Mouse (Mus musculus) hindbrain, embryonic 13.5 days (tissue): ENCODE measurements at regions not wholly inside any gene's neighbourhood (a gene's known extent, or its start where the extent isn't known, plus 50 kb on each side); places are given as distances from the start of the nearest gene placed in this dataset.

Experiments used
- ATAC-seq: fragments of 200-750 bp; cut with Nextera tagmentation; 2 replicates; pipeline ENCODE4 v1.8.0; 2017; ENCODE audit warnings: moderate TSS enrichment; ENCODE audit not compliant: low FRiP score
- H3K27ac ChIP-seq: fragments of 300-500 bp; sonication (generic); 2 replicates; pipeline ENCODE4 v1.5.1; 2015; ENCODE audit warnings: inconsistent platforms, mild to moderate bottlenecking, moderate library complexity
- H3K27me3 ChIP-seq: fragments of 300-500 bp; sonication (generic); 2 replicates; pipeline ENCODE4 v1.6.1; 2015; ENCODE audit warnings: mild to moderate bottlenecking, inconsistent platforms
- H3K36me3 ChIP-seq: fragments of 300-500 bp; sonication (generic); 2 replicates; pipeline ENCODE4 v1.6.1; 2015; ENCODE audit warnings: mild to moderate bottlenecking, inconsistent platforms
- H3K4me1 ChIP-seq: fragments of 300-500 bp; sonication (generic); replicated peaks from 2 replicates; pipeline ENCODE4 v1.6.1; 2015; ENCODE audit warnings: inconsistent platforms
- H3K4me2 ChIP-seq: fragments of 300-500 bp; sonication (generic); 2 replicates; pipeline ENCODE4 v1.6.1; 2015; ENCODE audit warnings: inconsistent platforms, mild to moderate bottlenecking, moderate library complexity
- H3K4me3 ChIP-seq: fragments of 300-500 bp; sonication (generic); 2 replicates; pipeline ENCODE4 v1.5.1; 2015; ENCODE audit warnings: mild to moderate bottlenecking, inconsistent platforms
- H3K9ac ChIP-seq: fragments of 300-500 bp; sonication (generic); 2 replicates; pipeline ENCODE4 v1.6.1; 2015; ENCODE audit warnings: mild to moderate bottlenecking, inconsistent platforms
- H3K9me3 ChIP-seq: fragments of 300-500 bp; sonication (generic); 2 replicates; pipeline ENCODE4 v1.6.1; 2016; ENCODE audit warnings: inconsistent platforms
- WGBS: fragments of 180-500 bp; shearing (Covaris S2); methylation state at CpG from one replicate; pipeline ENCODE4 v1.1.7; 2015; 5-methylcytosine and 5-hydroxymethylcytosine counted together

DNA sequence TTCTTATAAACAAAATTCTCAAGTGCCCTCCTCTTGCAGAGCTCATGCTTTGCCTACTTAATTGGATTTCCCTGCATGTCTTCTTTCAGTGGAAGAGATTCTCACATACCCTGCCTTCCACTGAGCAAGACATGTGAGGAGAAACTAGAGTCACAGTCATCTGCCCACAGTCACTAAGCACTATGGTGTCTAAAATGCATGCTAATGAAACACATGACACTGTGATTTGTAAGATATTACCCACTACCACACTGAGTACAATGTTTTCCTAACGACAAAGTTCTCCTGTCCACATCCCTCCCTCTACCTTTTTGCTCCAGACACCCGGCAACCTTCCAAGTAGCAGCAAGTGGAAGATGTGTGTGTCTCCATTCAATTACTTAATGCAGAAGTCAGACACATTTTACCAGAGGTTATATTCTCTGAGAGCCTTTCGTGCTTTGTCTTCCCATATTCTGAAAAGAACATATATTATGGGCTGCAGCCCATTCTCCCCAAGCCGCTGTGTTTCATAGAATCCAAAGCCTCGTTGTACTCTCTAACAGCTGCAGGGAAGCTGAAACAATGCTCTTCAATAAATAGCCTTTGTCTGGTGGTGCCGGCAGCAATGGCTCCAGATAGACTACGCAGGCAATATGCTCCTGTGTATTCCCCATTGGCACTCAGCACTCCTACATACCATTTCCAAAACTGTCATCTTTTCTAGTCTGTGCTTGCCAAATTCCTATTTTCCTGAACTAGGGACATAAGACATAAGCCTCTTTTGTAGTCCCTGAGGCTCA lies 670.7 kb downstream of the Poteg start:
- H3K9me3 ChIP-seq: no peaks in the 10 kb centered on the region
- no peak overlapping the region for H3K4me2 ChIP-seq
- peaks cover 8% of the 10 kb centered on the region; the same call in 1 of the 2 replicates for H3K4me1 ChIP-seq
- ATAC-seq: peak; percentile 65; the same call in 1 of the 2 replicates
- no peaks in the 10 kb centered on the region for H3K36me3 ChIP-seq
- H3K27ac ChIP-seq: peak overlapping the region; percentile 40
- no peak overlapping the region for H3K4me3 ChIP-seq
- H3K27me3 ChIP-seq: no peaks in the 10 kb centered on the region
- 35% methylated on average over 7 of the region's 7 CpGs for WGBS
- H3K9ac ChIP-seq: no peak overlapping the region

DNA sequence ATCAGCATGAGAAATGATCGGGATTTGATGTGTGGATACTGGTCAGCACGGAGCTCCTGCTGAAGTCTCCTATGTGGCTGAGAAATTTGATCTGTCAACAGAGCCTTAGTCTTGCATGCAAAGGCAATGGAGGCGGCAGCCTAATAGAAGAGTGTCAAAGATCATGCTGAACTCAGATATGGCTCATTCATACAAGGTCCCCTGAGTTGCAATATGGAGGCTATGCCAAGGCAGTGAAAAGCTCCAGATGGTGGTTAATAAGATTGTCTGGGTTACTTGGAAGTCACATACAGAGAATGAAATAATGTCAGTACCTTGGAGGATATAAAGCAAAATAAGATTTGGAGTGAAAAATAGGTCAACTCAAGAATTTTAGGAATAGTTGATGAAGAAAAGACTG lies 677.6 kb downstream of the Poteg start:
- no peaks in the 10 kb centered on the region for H3K9me3 ChIP-seq
- 75% methylated on average over 3 of the region's 3 CpGs for WGBS
- H3K4me2 ChIP-seq: no peak overlapping the region
- no peak overlapping the region for H3K27ac ChIP-seq
- no peaks in the 10 kb centered on the region for H3K27me3 ChIP-seq
- H3K4me3 ChIP-seq: no peak overlapping the region
- H3K4me1 ChIP-seq: no peaks in the 10 kb centered on the region
- ATAC-seq: no peak
- H3K9ac ChIP-seq: no peak overlapping the region
- no peaks in the 10 kb centered on the region for H3K36me3 ChIP-seq

GRCm38 (mm10) chr8:28141916-28142315 lies 694.4 kb downstream of the Poteg start:
- Histone ChIP-seq H3K9me3 (no peaks in the 10 kb centered on the region), H3K36me3 (no peaks in the 10 kb centered on the region), H3K9ac (no peak overlapping the region), H3K4me3 (no peak overlapping the region), H3K27ac (no peak overlapping the region), H3K4me2 (no peak overlapping the region), H3K27me3 (no peaks in the 10 kb centered on the region), H3K4me1 (no peaks in the 10 kb centered on the region)
- WGBS: 23% methylated on average over 3 of the region's 3 CpGs
- no peak for ATAC-seq

- 78% methylated on average over 14 of the region's 14 CpGs for WGBS
- Histone ChIP-seq H3K36me3 (no peaks in the 10 kb centered on the region), H3K27ac (0 out of 2 replicates have a peak overlapping the region, but pooled peaks have one; percentile 8), H3K4me1 (no peaks in the 10 kb centered on the region), H3K9me3 (no peaks in the 10 kb centered on the region), H3K27me3 (no peaks in the 10 kb centered on the region), H3K4me2 (no peak overlapping the region), H3K4me3 (no peak overlapping the region), H3K9ac (no peak overlapping the region)
- peak; percentile 85 for ATAC-seq
These were observed 701.4 kb downstream of the Poteg start for GRCm38 (mm10) chr8:28148599-28149452.

- Histone ChIP-seq H3K36me3 (no peaks in the 10 kb centered on the region), H3K9ac (no peak overlapping the region), H3K4me1 (no peaks in the 10 kb centered on the region), H3K9me3 (no peaks in the 10 kb centered on the region), H3K27ac (no peak overlapping the region), H3K27me3 (no peaks in the 10 kb centered on the region), H3K4me3 (no peak overlapping the region), H3K4me2 (no peak overlapping the region)
- no peak for ATAC-seq
- 95% methylated on average over 3 of the region's 3 CpGs for WGBS
These were observed 701.9 kb downstream of the Poteg start for GRCm38 (mm10) chr8:28149453-28149767.

- ATAC-seq: no peak
- Histone ChIP-seq H3K4me3 (no peak overlapping the region), H3K9ac (no peak overlapping the region), H3K4me2 (no peak overlapping the region), H3K4me1 (no peaks in the 10 kb centered on the region), H3K9me3 (no peaks in the 10 kb centered on the region), H3K27ac (no peak overlapping the region), H3K36me3 (no peaks in the 10 kb centered on the region), H3K27me3 (no peaks in the 10 kb centered on the region)
- WGBS: 89% methylated on average over 4 of the region's 4 CpGs
These were observed 713.2 kb downstream of the Poteg start for GRCm38 (mm10) chr8:28160651-28161050.

- no peaks in the 10 kb centered on the region for H3K36me3 ChIP-seq
- no peak overlapping the region for H3K4me2 ChIP-seq
- H3K4me1 ChIP-seq: no peaks in the 10 kb centered on the region
- H3K4me3 ChIP-seq: no peak overlapping the region
- no peak for ATAC-seq
- no peak overlapping the region for H3K27ac ChIP-seq
- H3K9ac ChIP-seq: no peak overlapping the region
- WGBS: 64% methylated on average over 1 of the region's 1 CpGs
- no peaks in the 10 kb centered on the region for H3K27me3 ChIP-seq
- no peaks in the 10 kb centered on the region for H3K9me3 ChIP-seq
These were observed 720.6 kb downstream of the Poteg start for GRCm38 (mm10) chr8:28168036-28168435.

- WGBS: 35% methylated on average over 4 of the region's 4 CpGs
- no peaks in the 10 kb centered on the region for H3K27me3 ChIP-seq
- H3K9ac ChIP-seq: no peak overlapping the region
- no peaks in the 10 kb centered on the region for H3K36me3 ChIP-seq
- no peak for ATAC-seq
- no peaks in the 10 kb centered on the region for H3K9me3 ChIP-seq
- H3K4me3 ChIP-seq: no peak overlapping the region
- H3K27ac ChIP-seq: no peak overlapping the region
- no peaks in the 10 kb centered on the region for H3K4me1 ChIP-seq
- H3K4me2 ChIP-seq: no peak overlapping the region
These were observed 724.0 kb downstream of the Poteg start for GRCm38 (mm10) chr8:28171456-28171855.

DNA sequence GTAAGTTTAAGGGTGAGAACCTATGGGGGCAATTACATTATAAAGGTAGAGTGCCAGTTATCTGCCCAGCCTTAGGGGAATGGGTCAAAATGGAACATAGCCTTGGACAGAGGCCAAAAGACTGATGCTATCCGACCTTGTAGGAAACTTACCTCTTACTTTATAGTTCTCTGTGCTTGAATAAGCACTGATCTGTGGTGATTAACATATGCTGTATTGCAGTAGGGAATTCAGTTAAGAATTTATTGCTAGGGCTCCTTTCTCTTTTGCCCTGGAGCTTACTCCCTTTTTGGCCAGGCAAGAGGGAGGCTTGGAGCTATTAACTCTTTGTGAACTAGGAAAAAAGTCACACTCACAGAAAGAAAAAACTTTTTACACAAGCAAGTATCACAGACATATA lies 748.5 kb downstream of the Poteg start:
- H3K9me3 ChIP-seq: no peaks in the 10 kb centered on the region
- no peak overlapping the region for H3K27ac ChIP-seq
- H3K9ac ChIP-seq: no peak overlapping the region
- no peaks in the 10 kb centered on the region for H3K36me3 ChIP-seq
- H3K4me3 ChIP-seq: no peak overlapping the region
- H3K4me1 ChIP-seq: no peaks in the 10 kb centered on the region
- no peaks in the 10 kb centered on the region for H3K27me3 ChIP-seq
- 57% methylated on average over 1 of the region's 1 CpGs for WGBS
- ATAC-seq: no peak
- H3K4me2 ChIP-seq: no peak overlapping the region

DNA sequence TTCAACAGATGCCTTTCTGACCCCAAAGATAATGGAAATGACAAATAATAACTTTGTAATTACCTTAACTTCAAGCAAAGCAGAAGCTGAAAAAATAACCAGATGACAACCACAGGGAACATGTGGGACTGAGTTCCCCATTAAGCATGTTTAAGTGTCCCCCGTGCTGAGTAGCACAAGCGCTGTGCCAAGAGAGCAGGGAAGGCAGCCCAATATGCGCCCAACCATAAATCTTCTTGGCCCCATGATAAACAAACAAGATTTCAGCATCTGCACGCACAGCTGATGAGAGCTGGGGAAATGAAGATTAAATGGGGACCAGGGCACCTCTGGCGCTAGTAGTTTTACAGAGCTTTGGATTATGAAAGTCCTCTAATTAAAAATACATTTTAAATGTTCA lies 788.1 kb downstream of the Poteg start:
- ATAC-seq: no peak
- 68% methylated on average over 5 of the region's 5 CpGs for WGBS
- H3K9me3 ChIP-seq: no peaks in the 10 kb centered on the region

DNA sequence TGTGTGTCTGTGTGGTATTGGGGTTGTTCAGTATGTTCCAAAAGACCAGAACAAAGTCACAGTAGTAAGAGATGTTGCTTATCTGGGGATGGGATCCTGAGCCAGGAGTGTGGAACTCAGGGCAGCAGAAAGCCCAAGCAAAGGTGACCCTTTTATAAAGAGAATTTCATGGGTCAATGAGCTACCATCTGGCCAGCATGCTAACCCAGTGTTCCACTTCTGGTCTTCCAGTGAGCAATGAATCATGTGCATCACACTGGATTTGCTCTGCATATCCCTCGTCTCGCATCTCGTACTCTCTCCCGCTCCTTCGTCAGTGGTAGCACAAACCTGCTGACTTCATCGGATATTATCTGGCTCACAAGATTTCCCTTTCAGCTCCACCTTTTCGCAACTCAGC lies 791.9 kb downstream of the Poteg start:
- 55% methylated on average over 7 of the region's 7 CpGs for WGBS
- no peaks in the 10 kb centered on the region for H3K4me1 ChIP-seq
- H3K4me2 ChIP-seq: no peak overlapping the region
- no peak for ATAC-seq
- no peak overlapping the region for H3K4me3 ChIP-seq
- H3K36me3 ChIP-seq: no peaks in the 10 kb centered on the region
- H3K27me3 ChIP-seq: no peaks in the 10 kb centered on the region
- no peaks in the 10 kb centered on the region for H3K9me3 ChIP-seq
- H3K9ac ChIP-seq: no peak overlapping the region
- H3K27ac ChIP-seq: no peak overlapping the region

More for the DNA sequence above, 788.1 kb downstream of the Poteg start:
- Histone ChIP-seq H3K27me3 (no peaks in the 10 kb centered on the region), H3K36me3 (no peaks in the 10 kb centered on the region), H3K9ac (no peak overlapping the region), H3K4me2 (no peak overlapping the region), H3K27ac (no peak overlapping the region), H3K4me1 (no peaks in the 10 kb centered on the region), H3K4me3 (no peak overlapping the region)

GRCm38 (mm10) chr8:28252399-28253240 lies 805.1 kb downstream of the Poteg start:
- no peak for ATAC-seq
- no peak overlapping the region for H3K4me2 ChIP-seq
- 40% methylated on average over 9 of the region's 9 CpGs for WGBS
- H3K4me3 ChIP-seq: no peak overlapping the region
- H3K4me1 ChIP-seq: no peaks in the 10 kb centered on the region; the same call in 1 of the 2 replicates
- H3K9ac ChIP-seq: no peak overlapping the region
- no peaks in the 10 kb centered on the region for H3K9me3 ChIP-seq
- no peak overlapping the region for H3K27ac ChIP-seq
- no peaks in the 10 kb centered on the region for H3K27me3 ChIP-seq
- H3K36me3 ChIP-seq: no peaks in the 10 kb centered on the region
